Mouse (Mus musculus): ENCODE results near the gene Psmd5. TPM values are rescaled to one million over a fixed set of nuclear protein-coding genes. Genes with fewer than 3 reads are reported as not detected.
"Not testable (repeated sequence)": the region's sequence is repeated elsewhere in the genome, so short reads cannot be mapped to it uniquely, and the experiment has no call there.

Psmd5 gene
- total RNA-seq, 1 experiment from 2014 or later: 43.7 TPM

GRCm38 (mm10) chr2:34825827-34826459, 48.8 kb downstream of the Psmd5 start, which contains the start of gene Fbxw2:
Gene Fbxw2, minus strand, starts transcription at chr2:34826311.
- DNase-seq: peak; percentile 93

- no peak for DNase-seq
These were observed 56.3 kb downstream of the Psmd5 start for GRCm38 (mm10) chr2:34818492-34818891.

- not testable (repeated sequence) for DNase-seq
These were observed 58.9 kb downstream of the Psmd5 start for GRCm38 (mm10) chr2:34815893-34816292.

- no peak for DNase-seq
These were observed 62.1 kb downstream of the Psmd5 start for GRCm38 (mm10) chr2:34812706-34813105.

GRCm38 (mm10) chr2:34810775-34811174, 64.0 kb downstream of the Psmd5 start:
- no peak for DNase-seq

- DNase-seq: no peak
These were observed 65.2 kb downstream of the Psmd5 start for GRCm38 (mm10) chr2:34809568-34809967.

GRCm38 (mm10) chr2:34808057-34808456, 66.7 kb downstream of the Psmd5 start:
- no peak for DNase-seq

GRCm38 (mm10) chr2:34805364-34805950, 69.3 kb downstream of the Psmd5 start:
- DNase-seq: no peak

- no peak for DNase-seq
These were observed 70.0 kb downstream of the Psmd5 start for GRCm38 (mm10) chr2:34804815-34805214.

GRCm38 (mm10) chr2:34804172-34804571, 70.6 kb downstream of the Psmd5 start:
- no peak for DNase-seq

- no peak for DNase-seq
These were observed 71.0 kb downstream of the Psmd5 start for GRCm38 (mm10) chr2:34803746-34804145.

- DNase-seq: peak; percentile 23
These were observed 72.1 kb downstream of the Psmd5 start for GRCm38 (mm10) chr2:34802565-34803245.

- DNase-seq: peak; percentile 94
These were observed 73.0 kb downstream of the Psmd5 start for GRCm38 (mm10) chr2:34801516-34802482.

GRCm38 (mm10) chr2:34800371-34800770, 74.4 kb downstream of the Psmd5 start:
- DNase-seq: no peak

Other genes with a start within 250 kb of the Psmd5 start
- gene Gapvd1, start 119.7 kb downstream of the Psmd5 start, total RNA-seq (2021): 63.4 and 81.0 TPM in 2 replicates
- gene Hspa5, start 103.0 kb downstream of the Psmd5 start, total RNA-seq (2021): 414 and 491 TPM in 2 replicates
- gene Rabepk, start 75.1 kb downstream of the Psmd5 start, total RNA-seq (2021): 22.6 and 30.6 TPM in 2 replicates
- gene Fbxw2, start 48.7 kb downstream of the Psmd5 start, total RNA-seq (2021): 60.6 and 69.1 TPM in 2 replicates
- gene Gm34653, start 42.0 kb downstream of the Psmd5 start, total RNA-seq (2021): not detected in 2 replicates
- gene Cutal, start 572 bp downstream of the Psmd5 start, total RNA-seq (2021): 0.43 and 0.49 TPM in 2 replicates
- gene Phf19, start 39.1 kb upstream of the Psmd5 start, total RNA-seq (2021): 5.1 and 6.5 TPM in 2 replicates
- gene Traf1, start 86.8 kb upstream of the Psmd5 start, total RNA-seq (2021): 1.9 and 3.0 TPM in 2 replicates
- gene Hc, start 186.5 kb upstream of the Psmd5 start, total RNA-seq (2021): 3.1 TPM in 1 of 2 replicates, not detected in the other
- 1.0 and 3.5 TPM in 2 replicates for gene AI182371, start 226.6 kb upstream of the Psmd5 start, total RNA-seq (2021)
- gene Cntrl, start 234.5 kb upstream of the Psmd5 start, total RNA-seq (2021): 26.8 and 28.4 TPM in 2 replicates